Mouse (Mus musculus) embryonic facial prominence, embryonic 13.5 days (tissue): ENCODE measurements around the gene Tex13c1. TPM values are rescaled to one million over a fixed set of nuclear protein-coding genes. Genes with fewer than 3 reads are reported as not detected.

Experiments
- ATAC-seq: fragments of 200-750 bp; cut with Nextera tagmentation; 2 replicates; pipeline ENCODE4 v1.8.0; 2017; ENCODE audit warnings: low read depth; ENCODE audit not compliant: insufficient number of reproducible peaks, insufficient read depth, low FRiP score, low TSS enrichment
- H3K27ac ChIP-seq: fragments of 300-500 bp; sonication (generic); 2 replicates; pipeline ENCODE4 v1.5.1; 2015; ENCODE audit warnings: moderate library complexity, mild to moderate bottlenecking, inconsistent platforms
- H3K27me3 ChIP-seq: fragments of 300-500 bp; sonication (generic); 2 replicates; pipeline ENCODE4 v1.6.1; 2015; ENCODE audit warnings: mild to moderate bottlenecking, inconsistent platforms
- H3K36me3 ChIP-seq: fragments of 300-500 bp; sonication (generic); 2 replicates; pipeline ENCODE4 v1.6.1; 2015; ENCODE audit warnings: mild to moderate bottlenecking, inconsistent platforms
- H3K4me1 ChIP-seq: fragments of 300-500 bp; sonication (generic); 2 replicates; pipeline ENCODE4 v1.6.1; 2015; ENCODE audit warnings: inconsistent platforms
- H3K4me2 ChIP-seq: fragments of 300-500 bp; sonication (generic); 2 replicates; pipeline ENCODE4 v1.6.1; 2015; ENCODE audit warnings: moderate library complexity, mild to moderate bottlenecking, inconsistent platforms
- H3K4me3 ChIP-seq: fragments of 300-500 bp; sonication (generic); 2 replicates; pipeline ENCODE4 v1.5.1; 2015; ENCODE audit warnings: mild to moderate bottlenecking, inconsistent platforms
- H3K9ac ChIP-seq: fragments of 300-500 bp; sonication (generic); 2 replicates; pipeline ENCODE4 v1.6.1; 2015; ENCODE audit warnings: mild to moderate bottlenecking, inconsistent platforms
- H3K9me3 ChIP-seq: fragments of 300-500 bp; sonication (generic); 2 replicates; pipeline ENCODE4 v1.6.1; 2016; ENCODE audit warnings: inconsistent platforms
- WGBS: fragments of 180-500 bp; shearing (Covaris S2); methylation state at CpG from one replicate; pipeline ENCODE4 v1.1.7; 2015; ENCODE audit warnings: mixed read lengths; 5-methylcytosine and 5-hydroxymethylcytosine counted together
- polyA plus RNA-seq: library from polyadenylated mRNA; unstranded; fragments of >200 nt; fragmentation: Nextera tagmentation; extraction: Ambion mirVana; gene quantifications from 2 replicates; pipeline ENCODE4 v1.2.1, GENCODE M21; 2015

Gene Tex13c1
- not detected in 2 replicates for polyA plus RNA-seq

- Histone ChIP-seq H3K4me1 (no peaks in the 10 kb centered on the region), H3K27ac (no peak within 1 kb of the TSS), H3K9me3 (no peaks in the 10 kb centered on the region), H3K27me3 (no peaks in the 10 kb centered on the region), H3K4me3 (no peak within 1 kb of the TSS), H3K36me3 (no peaks in the 10 kb centered on the region), H3K4me2 (no peak within 1 kb of the TSS), H3K9ac (no peak within 1 kb of the TSS)
- 76% methylated on average over 3 of the region's 3 CpGs for WGBS
- no peak for ATAC-seq
These were observed at the start of gene Tex13c1 for GRCm38 (mm10) chrX:43590860-43591259. Tex13c1 (plus strand) TSS chrX:43591160.

Other genes starting within 250 kb of the Tex13c1 start
- 2.2 TPM in 2 replicates for gene Tenm1, start 162.0 kb upstream of the Tex13c1 start, polyA plus RNA-seq